In the genomic region with DNA sequence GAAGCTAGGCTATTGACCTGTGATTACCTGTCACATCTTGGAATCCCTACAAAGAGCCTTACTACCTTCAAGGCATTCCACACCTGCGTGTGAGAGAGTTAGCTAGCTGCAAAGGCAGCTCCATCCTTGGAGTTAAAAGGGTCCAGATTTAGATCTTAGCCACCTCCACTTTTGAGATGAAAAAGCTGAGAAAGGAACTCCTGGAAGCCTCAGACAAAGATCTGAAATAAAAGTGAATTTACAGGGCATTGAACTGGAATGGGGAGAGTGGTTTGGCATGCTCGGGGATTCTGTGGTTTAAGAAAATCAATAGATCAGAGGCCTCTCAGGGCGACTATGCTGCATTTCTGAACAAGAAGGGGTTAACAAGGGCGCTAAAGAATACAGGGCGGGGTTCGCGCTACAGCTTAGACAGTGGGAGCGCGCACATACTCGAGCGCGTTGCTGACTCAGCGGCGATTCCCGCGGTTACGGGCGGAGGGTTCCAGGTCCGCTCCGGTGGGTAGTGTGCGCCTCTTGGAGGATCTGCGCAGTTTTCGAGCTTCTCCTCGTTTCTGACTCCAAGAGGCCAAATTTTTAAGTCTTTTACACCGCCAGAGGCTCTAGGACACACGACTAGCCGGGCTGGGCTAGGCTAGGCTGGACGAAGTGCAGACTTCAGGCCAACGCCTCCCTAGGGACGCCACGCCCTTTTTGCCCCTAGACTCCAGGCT, we compare ENCODE assay signal across 1 mouse cellular context.
TF ChIP-seq lines count a peak whose summit lies in the region.

No protein-coding gene starts in this region.

TF ChIP-seq in ES-E14, 5 proteins besides CTCF, POLR2A, EP300 and RAD21:
- no peak for TF ChIP-seq ZNF384 (IDR thresholded peaks at IDR 0.05; ENCODE audit: low read depth, low read length)
- peak; percentile 98 for TF ChIP-seq MAFK (IDR thresholded peaks at IDR 0.05; ENCODE audit: insufficient read depth, low read depth, low read length)
- TF ChIP-seq ZC3H11A (IDR thresholded peaks at IDR 0.05; ENCODE audit: borderline replicate concordance, low read depth, low read length), result no peak
